ENCODE assay signal across 16 mouse cellular contexts in the genomic region with DNA sequence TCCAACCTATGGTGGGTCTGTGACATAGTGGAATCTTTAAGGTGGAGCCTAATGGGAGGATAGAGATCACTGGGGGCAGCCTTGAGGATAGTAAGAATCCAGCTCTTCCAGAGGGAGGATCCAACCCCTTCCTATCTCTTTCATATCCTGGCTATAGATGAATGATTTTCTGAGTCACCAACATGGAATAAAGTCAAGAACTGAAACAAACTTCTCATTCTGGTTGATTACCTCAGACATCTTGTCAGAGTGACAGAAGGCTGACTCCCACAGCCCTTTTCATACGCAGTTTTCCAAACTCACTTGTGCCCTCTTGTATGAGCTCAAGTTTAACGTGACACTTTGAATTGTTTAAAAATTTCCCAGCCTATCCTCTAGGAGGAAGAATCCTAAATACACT.
"Had no signal": no experiment of that assay in that cellular context is flagged by ENCODE, and none has a peak within 500 bp of the region (broad histone marks: within the 10 kb centered on the region; RNA-seq: fewer than 3 reads in every experiment).

No protein-coding gene starts in this region.

- H3K4me1 ChIP-seq: neural tube, embryonic 12.5 days had no signal

- DNase-seq: lung, adult 18-20 months; lung, embryonic 14.5 days; lung, postnatal 10 days; lung, postnatal 4 days; right cerebral cortex, adult 18-20 months; right cerebral cortex, postnatal 14 days; thymus, adult 2 months; thymus, postnatal 25 days; thymus, postnatal 4 days had no signal

- ATAC-seq: midbrain, embryonic 13.5 days; midbrain, embryonic 15.5 days had no signal

- H3K9me3 ChIP-seq: midbrain, embryonic 13.5 days; midbrain, embryonic 15.5 days; neural tube, embryonic 12.5 days; stomach, embryonic 15.5 days had no signal

- H3K27ac ChIP-seq: midbrain, embryonic 13.5 days; midbrain, embryonic 15.5 days; neural tube, embryonic 12.5 days; stomach, embryonic 15.5 days; stomach, postnatal 0 days had no signal

- H3K36me3 ChIP-seq: midbrain, embryonic 13.5 days; midbrain, embryonic 15.5 days; neural tube, embryonic 12.5 days; stomach, embryonic 15.5 days had no signal

- H3K27me3 ChIP-seq: megakaryocyte, embryonic 14.5 days; midbrain, embryonic 13.5 days; midbrain, embryonic 15.5 days; neural tube, embryonic 12.5 days; stomach, embryonic 15.5 days had no signal

- H3K4me2 ChIP-seq: lung, embryonic 14.5 days; midbrain, embryonic 11.5 days; midbrain, embryonic 13.5 days; midbrain, embryonic 15.5 days; neural tube, embryonic 12.5 days; stomach, embryonic 15.5 days had no signal

- H3K9ac ChIP-seq: lung, embryonic 14.5 days; midbrain, embryonic 13.5 days; midbrain, embryonic 15.5 days; neural tube, embryonic 12.5 days; stomach, embryonic 15.5 days had no signal

- H3K4me3 ChIP-seq: megakaryocyte, embryonic 14.5 days; midbrain, embryonic 13.5 days; midbrain, embryonic 15.5 days; neural tube, embryonic 12.5 days; stomach, embryonic 15.5 days had no signal
